Mouse (Mus musculus) frontal cortex, postnatal 10 days (tissue): ENCODE results near the gene Nmu.

Experiments
- DNase-seq, 2 experiments: peaks; one replicate each; pipeline ENCODE4 v3.0.0; 2022; ENCODE audit warnings: low spot score in 2 of 2, mixed read lengths in 1 of 2

Gene Nmu

GRCm38 (mm10) chr5:76363453-76364104, at the start of gene Nmu:
Gene Nmu, minus strand, starts transcription at chr5:76363788.
- DNase-seq = no peak

- DNase-seq = no peak
These were observed 48.1 kb upstream of the Nmu start for GRCm38 (mm10) chr5:76411697-76412096.

- DNase-seq = no peak
These were observed 30.8 kb upstream of the Nmu start for GRCm38 (mm10) chr5:76394382-76394781.

GRCm38 (mm10) chr5:76389041-76389795, 25.6 kb upstream of the Nmu start:
- DNase-seq = no peak

GRCm38 (mm10) chr5:76388474-76388873, 24.9 kb upstream of the Nmu start:
- DNase-seq = no peak

GRCm38 (mm10) chr5:76383673-76384072, 20.1 kb upstream of the Nmu start:
- no peak for DNase-seq

GRCm38 (mm10) chr5:76381836-76382235, 18.2 kb upstream of the Nmu start:
- no peak for DNase-seq

- DNase-seq = no peak
These were observed 15.6 kb upstream of the Nmu start for GRCm38 (mm10) chr5:76379216-76379615.

- no peak for DNase-seq
These were observed 5.7 kb upstream of the Nmu start for GRCm38 (mm10) chr5:76369215-76369840.

- no peak for DNase-seq
These were observed 1.8 kb upstream of the Nmu start for GRCm38 (mm10) chr5:76365406-76365805.

- DNase-seq = no peak
These were observed 2.8 kb downstream of the Nmu start for GRCm38 (mm10) chr5:76360786-76361185.

- no peak for DNase-seq
These were observed 3.5 kb downstream of the Nmu start for GRCm38 (mm10) chr5:76360057-76360456.

GRCm38 (mm10) chr5:76351953-76352611, 11.5 kb downstream of the Nmu start:
- DNase-seq = no peak

- DNase-seq = no peak
These were observed 12.1 kb downstream of the Nmu start for GRCm38 (mm10) chr5:76351537-76351936.

- no peak for DNase-seq
These were observed 17.5 kb downstream of the Nmu start for GRCm38 (mm10) chr5:76346137-76346536.

GRCm38 (mm10) chr5:76340931-76341330, 22.7 kb downstream of the Nmu start:
- DNase-seq = no peak

GRCm38 (mm10) chr5:76337100-76337499, 26.5 kb downstream of the Nmu start:
- no peak for DNase-seq

GRCm38 (mm10) chr5:76333833-76334232, 29.8 kb downstream of the Nmu start:
- no peak for DNase-seq

- no peak for DNase-seq
These were observed 32.6 kb downstream of the Nmu start, which contains the start of gene Pdcl2 for GRCm38 (mm10) chr5:76330953-76331352. Gene Pdcl2, minus strand, starts transcription at chr5:76331156.

- no peak for DNase-seq
These were observed 36.3 kb downstream of the Nmu start for GRCm38 (mm10) chr5:76327296-76327695.

GRCm38 (mm10) chr5:76325113-76325512, 38.5 kb downstream of the Nmu start:
- DNase-seq = no peak
